Mouse (Mus musculus) erythroid progenitor cell, adult 5-6 weeks (primary cell): ENCODE data around the gene Cox6b1. TPM values are rescaled to one million over a fixed set of nuclear protein-coding genes. Genes with fewer than 3 reads are reported as not detected.
A peak's percentile ranks its signal among the peaks of the same experiment; 100 is the strongest.

Source experiments
- ATAC-seq: replicated peaks from 2 replicates; pipeline ENCODE4 v1.8.0; 2016; ENCODE audit warnings: moderate number of reproducible peaks, mild to moderate bottlenecking, moderate TSS enrichment, inconsistent platforms; ENCODE audit not compliant: poor library complexity, low FRiP score, severe bottlenecking
- total RNA-seq, 2 experiments: library from RNA; stranded (forward) in 1 of 2; stranded (reverse) in 1 of 2; fragments of 150-400 nt in 1 of 2; fragments of 186-747, 209-891 nt in 1 of 2; gene quantifications; 2 replicates each; pipeline versions ENCODE4 v1.2.3 to v1.2.4; 2015 to 2017; ENCODE audit warnings: low replicate concordance in 2 of 2

Gene Cox6b1
- total RNA-seq, 2 experiments from 2014 or later: 128 to 152 TPM

DNA sequence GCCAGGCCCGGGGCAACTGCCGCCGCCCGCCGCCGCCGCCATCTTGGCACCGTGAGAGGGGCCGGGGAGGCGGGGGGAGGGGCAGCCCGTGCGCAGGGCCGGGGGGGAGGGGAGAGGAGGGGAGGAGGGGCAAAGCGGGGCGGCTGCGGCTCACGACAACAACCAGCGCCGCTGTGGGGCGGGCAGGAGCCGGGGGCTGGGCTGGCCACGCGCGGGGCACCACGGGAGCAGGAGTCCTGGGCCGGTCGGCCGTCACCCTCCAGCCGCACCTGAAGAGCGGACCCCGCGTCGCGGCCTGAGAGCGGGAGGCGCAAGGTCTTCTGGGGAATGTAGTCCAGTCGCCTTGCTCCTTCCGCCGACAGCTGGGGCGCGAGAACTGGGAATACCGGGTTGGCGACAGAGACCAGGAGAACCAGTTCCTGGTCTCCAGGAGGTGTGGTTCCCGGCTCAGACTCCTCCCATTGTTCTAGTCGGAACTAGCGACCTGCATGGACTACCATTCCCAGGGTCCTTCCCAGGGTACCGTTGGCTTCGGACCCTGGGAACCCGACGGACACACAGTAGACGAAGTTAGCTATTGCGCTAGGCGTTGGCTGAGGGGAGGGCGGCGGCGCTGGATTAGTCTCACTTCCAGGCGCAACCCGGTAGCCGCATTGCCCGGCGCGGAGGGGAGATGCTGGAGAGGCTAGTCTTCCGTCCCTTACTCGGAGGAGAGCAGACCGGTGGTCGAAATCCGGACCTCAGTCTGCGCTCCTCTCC, 37.1 kb downstream of the Cox6b1 start, which contains the start of gene Kmt2b:
Gene Kmt2b, minus strand, starts transcription at position 51 of the 759 bp plus-strand sequence.
- ATAC-seq: peak; percentile 90

DNA sequence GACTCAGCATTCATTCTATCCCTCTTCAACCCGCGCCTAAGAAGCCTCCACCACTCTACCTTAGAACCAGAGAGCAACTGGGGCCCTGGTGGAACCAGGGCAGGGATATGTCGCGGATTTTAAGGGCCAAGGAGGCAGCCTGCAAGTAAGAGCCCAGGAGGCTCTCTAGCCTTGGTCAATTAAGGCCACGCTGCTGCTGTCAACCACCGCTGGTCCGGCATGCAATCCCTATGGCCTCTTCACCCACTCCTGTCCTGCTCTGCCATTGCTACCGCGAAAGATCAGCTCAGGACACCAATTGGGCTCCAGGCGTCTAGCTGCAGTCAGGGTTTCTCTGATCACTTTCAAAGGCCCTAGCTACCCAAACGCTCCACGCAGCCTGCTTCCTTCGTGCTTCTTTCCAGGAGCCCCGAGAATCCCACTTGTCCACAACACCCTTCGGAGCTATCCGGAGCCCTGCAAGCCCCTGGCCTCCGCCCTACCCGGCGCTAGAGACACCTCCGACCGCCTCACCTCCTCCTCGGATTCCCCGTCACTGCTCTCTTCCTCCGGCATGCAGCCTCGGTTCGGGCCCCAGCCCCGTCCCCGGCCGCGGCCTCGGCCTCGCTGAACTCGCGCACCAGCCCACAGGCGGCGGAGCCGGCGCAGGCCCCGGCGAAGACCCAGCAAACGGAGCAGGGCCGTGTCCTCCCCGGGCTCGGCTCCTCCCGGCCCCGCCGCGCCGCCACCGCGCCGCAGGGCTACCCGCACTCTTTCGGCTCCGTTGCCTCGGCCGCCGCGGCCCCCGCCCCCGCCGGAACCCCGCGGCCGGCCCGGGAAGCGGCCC, 37.9 kb downstream of the Cox6b1 start:
- no peak for ATAC-seq

- no peak for ATAC-seq
Observed at GRCm38 (mm10) chr7:30586455-30587020, 39.4 kb downstream of the Cox6b1 start.

GRCm38 (mm10) chr7:30585170-30585569, 40.8 kb downstream of the Cox6b1 start:
- ATAC-seq: no peak

DNA sequence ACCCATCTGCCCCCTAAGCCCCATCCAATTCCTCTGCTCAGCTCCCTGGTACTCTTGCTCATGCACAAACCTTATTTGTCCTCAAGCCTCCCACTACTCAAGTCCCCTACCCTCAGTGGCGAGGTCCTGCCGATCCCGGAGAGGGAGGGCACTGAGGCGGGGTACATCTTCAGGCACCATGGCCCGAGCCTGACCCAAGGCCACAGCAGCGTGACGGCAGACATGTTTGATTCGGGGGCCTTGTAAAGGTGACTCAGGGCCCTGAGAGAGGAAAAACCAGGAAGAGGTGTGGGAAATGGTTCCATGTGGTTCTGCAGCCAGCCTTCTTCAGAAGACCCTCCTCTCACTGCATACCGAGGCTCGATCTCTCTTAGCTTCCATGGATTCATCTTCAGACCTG, 41.6 kb downstream of the Cox6b1 start:
- ATAC-seq: no peak

DNA sequence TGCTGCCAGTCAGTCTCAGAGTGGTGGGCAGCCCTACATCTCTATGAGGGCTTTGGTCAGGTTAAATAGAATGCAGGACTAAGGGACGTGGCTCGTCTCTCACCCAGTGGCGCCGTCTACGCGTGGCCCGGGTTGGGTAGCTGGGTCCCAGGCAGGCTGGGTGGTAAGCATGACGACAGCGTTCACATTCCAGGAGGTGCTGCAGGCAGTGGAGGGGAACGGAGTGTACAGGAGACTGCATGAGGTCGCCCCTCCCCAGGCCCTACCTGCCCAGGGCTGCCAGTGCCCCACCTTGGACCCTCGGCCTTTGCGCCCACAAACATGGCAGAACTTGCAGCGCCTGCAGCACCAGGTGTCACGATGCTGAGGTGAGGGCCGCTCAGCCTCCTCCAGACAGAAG, 44.4 kb downstream of the Cox6b1 start:
- no peak for ATAC-seq

DNA sequence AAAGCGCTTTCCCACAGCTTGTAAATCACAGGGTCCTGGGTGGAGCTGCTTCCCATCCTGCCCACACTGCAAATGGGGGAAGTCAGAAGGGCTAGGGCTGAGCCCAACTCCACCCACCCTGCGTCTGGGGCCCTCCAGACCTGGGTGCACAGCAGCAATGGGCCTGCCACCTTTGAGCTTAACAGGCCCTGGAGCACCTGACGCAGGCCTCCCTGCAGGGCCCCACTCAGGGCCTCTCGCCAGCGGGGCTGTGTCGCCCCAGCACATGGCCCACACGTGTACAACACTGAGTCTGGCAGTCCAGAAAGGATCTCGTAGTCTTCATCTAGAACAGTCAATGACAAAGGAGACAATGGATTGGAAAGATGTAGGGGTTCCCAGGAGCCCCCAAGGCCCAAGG, 46.0 kb downstream of the Cox6b1 start:
- no peak for ATAC-seq

DNA sequence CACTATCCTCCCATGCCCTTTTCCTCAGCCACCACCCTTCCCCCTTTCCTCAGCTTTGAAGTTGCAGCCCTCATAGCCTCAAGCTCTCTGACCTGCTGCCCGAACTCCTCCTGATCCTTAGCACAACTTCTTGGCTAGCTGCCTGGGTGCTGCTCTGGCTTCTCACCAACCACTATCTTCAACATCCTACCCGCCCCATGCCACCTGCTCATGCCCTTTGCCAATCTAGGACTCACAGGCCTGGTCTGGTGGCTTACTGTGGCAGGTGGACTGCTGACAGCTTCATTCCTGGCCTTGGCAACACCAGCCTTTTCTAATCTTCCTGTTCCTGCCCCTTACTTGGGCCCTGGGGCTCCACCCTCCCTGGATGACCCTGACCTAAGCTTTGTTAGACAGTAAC, 53.0 kb downstream of the Cox6b1 start:
- peak; percentile 90 for ATAC-seq

GRCm38 (mm10) chr7:30572389-30572788, 53.6 kb downstream of the Cox6b1 start:
- peak; percentile 54 for ATAC-seq

DNA sequence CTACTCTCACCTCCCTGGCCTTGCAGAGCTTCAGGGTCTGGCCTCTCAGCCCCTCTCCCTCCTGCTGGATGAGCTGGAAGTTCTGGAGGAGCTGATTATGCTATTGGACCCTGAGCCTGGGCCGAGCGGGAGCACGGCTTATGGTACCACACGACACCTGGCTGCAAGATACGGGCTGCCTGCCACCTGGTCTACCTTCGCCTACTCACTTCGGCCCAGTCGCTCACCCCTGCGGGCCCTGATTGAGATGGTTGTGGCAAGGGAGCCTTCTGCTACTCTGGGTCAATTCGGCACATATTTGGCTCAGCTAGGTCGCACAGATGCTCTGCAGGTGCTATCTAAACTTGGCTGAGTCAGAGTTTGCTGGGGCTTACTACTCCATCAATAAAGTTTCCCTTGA, 58.4 kb downstream of the Cox6b1 start:
- no peak for ATAC-seq

Other genes with a start within 250 kb of the Cox6b1 start
Only the 30 nearest of the 32 such genes appear.
- gene Tyrobp, start 212.4 kb downstream of the Cox6b1 start, total RNA-seq (2015; ENCODE audit: low replicate concordance): 243 and 282 TPM in 2 replicates
- 60.1 and 77.1 TPM in 2 replicates for gene Tyrobp, start 212.4 kb downstream of the Cox6b1 start, total RNA-seq (2017; ENCODE audit: low replicate concordance)
- 3.6 and 18.0 TPM in 2 replicates for gene Hcst, start 206.3 kb downstream of the Cox6b1 start, total RNA-seq (2015; ENCODE audit: low replicate concordance)
- gene Hcst, start 206.3 kb downstream of the Cox6b1 start, total RNA-seq (2017; ENCODE audit: low replicate concordance): 4.1 TPM in 1 of 2 replicates, not detected in the other
- gene Nfkbid, start 204.4 kb downstream of the Cox6b1 start, total RNA-seq (2015; ENCODE audit: low replicate concordance): 7.2 and 20.1 TPM in 2 replicates
- gene Nfkbid, start 204.4 kb downstream of the Cox6b1 start, total RNA-seq (2017; ENCODE audit: low replicate concordance): 2.6 and 4.1 TPM in 2 replicates
- not detected in 2 replicates for gene Aplp1, start 180.6 kb downstream of the Cox6b1 start, total RNA-seq (2015; ENCODE audit: low replicate concordance)
- not detected in 2 replicates for gene Aplp1, start 180.6 kb downstream of the Cox6b1 start, total RNA-seq (2017; ENCODE audit: low replicate concordance)
- gene Kirrel2, start 168.5 kb downstream of the Cox6b1 start, total RNA-seq (2015; ENCODE audit: low replicate concordance): not detected in 2 replicates
- gene Kirrel2, start 168.5 kb downstream of the Cox6b1 start, total RNA-seq (2017; ENCODE audit: low replicate concordance): not detected in 2 replicates
- not detected in 2 replicates for gene Nphs1, start 167.8 kb downstream of the Cox6b1 start, total RNA-seq (2015; ENCODE audit: low replicate concordance)
- gene Nphs1, start 167.8 kb downstream of the Cox6b1 start, total RNA-seq (2017; ENCODE audit: low replicate concordance): 1.2 TPM in 1 of 2 replicates, not detected in the other
- not detected in 2 replicates for gene Prodh2, start 132.5 kb downstream of the Cox6b1 start, total RNA-seq (2015; ENCODE audit: low replicate concordance)
- not detected in 2 replicates for gene Prodh2, start 132.5 kb downstream of the Cox6b1 start, total RNA-seq (2017; ENCODE audit: low replicate concordance)
- gene Arhgap33, start 91.1 kb downstream of the Cox6b1 start, total RNA-seq (2015; ENCODE audit: low replicate concordance): 73.5 and 85.9 TPM in 2 replicates
- gene Arhgap33, start 91.1 kb downstream of the Cox6b1 start, total RNA-seq (2017; ENCODE audit: low replicate concordance): 43.0 and 77.7 TPM in 2 replicates
- gene Hspb6, start 74.0 kb downstream of the Cox6b1 start, total RNA-seq (2015; ENCODE audit: low replicate concordance): 62.7 and 79.2 TPM in 2 replicates
- 19.0 and 21.8 TPM in 2 replicates for gene Hspb6, start 74.0 kb downstream of the Cox6b1 start, total RNA-seq (2017; ENCODE audit: low replicate concordance)
- gene Proser3, start 73.9 kb downstream of the Cox6b1 start, total RNA-seq (2015; ENCODE audit: low replicate concordance): 16.8 and 24.5 TPM in 2 replicates
- 10.9 and 18.1 TPM in 2 replicates for gene Proser3, start 73.9 kb downstream of the Cox6b1 start, total RNA-seq (2017; ENCODE audit: low replicate concordance)
- gene Lin37, start 66.3 kb downstream of the Cox6b1 start, total RNA-seq (2015; ENCODE audit: low replicate concordance): 31.4 and 56.2 TPM in 2 replicates
- 12.5 and 22.3 TPM in 2 replicates for gene Lin37, start 66.3 kb downstream of the Cox6b1 start, total RNA-seq (2017; ENCODE audit: low replicate concordance)
- 8.4 and 43.6 TPM in 2 replicates for gene U2af1l4, start 62.9 kb downstream of the Cox6b1 start, total RNA-seq (2015; ENCODE audit: low replicate concordance)
- gene U2af1l4, start 62.9 kb downstream of the Cox6b1 start, total RNA-seq (2017; ENCODE audit: low replicate concordance): 40.8 and 59.9 TPM in 2 replicates
- 3.2 and 4.2 TPM in 2 replicates for gene Gm49396, start 62.8 kb downstream of the Cox6b1 start, total RNA-seq (2015; ENCODE audit: low replicate concordance)
- gene Gm49396, start 62.8 kb downstream of the Cox6b1 start, total RNA-seq (2017; ENCODE audit: low replicate concordance): 6.8 and 7.2 TPM in 2 replicates
- 67.4 and 73.8 TPM in 2 replicates for gene Psenen, start 62.5 kb downstream of the Cox6b1 start, total RNA-seq (2015; ENCODE audit: low replicate concordance)
- 32.9 and 98.7 TPM in 2 replicates for gene Psenen, start 62.5 kb downstream of the Cox6b1 start, total RNA-seq (2017; ENCODE audit: low replicate concordance)
- gene Igflr1, start 60.7 kb downstream of the Cox6b1 start, total RNA-seq (2015; ENCODE audit: low replicate concordance): 5.4 and 24.7 TPM in 2 replicates
- 3.3 TPM in 1 of 2 replicates, not detected in the other for gene Igflr1, start 60.7 kb downstream of the Cox6b1 start, total RNA-seq (2017; ENCODE audit: low replicate concordance)
- gene Kmt2b, start 37.4 kb downstream of the Cox6b1 start, total RNA-seq (2015; ENCODE audit: low replicate concordance): 155 and 163 TPM in 2 replicates
- gene Kmt2b, start 37.4 kb downstream of the Cox6b1 start, total RNA-seq (2017; ENCODE audit: low replicate concordance): 47.9 and 48.0 TPM in 2 replicates
- not detected in 2 replicates for gene Zbtb32, start 27.2 kb downstream of the Cox6b1 start, total RNA-seq (2015; ENCODE audit: low replicate concordance)
- gene Zbtb32, start 27.2 kb downstream of the Cox6b1 start, total RNA-seq (2017; ENCODE audit: low replicate concordance): 0.39 TPM in 1 of 2 replicates, not detected in the other
- gene Upk1a, start 13.3 kb downstream of the Cox6b1 start, total RNA-seq (2015; ENCODE audit: low replicate concordance): not detected in 2 replicates
- 2.7 TPM in 1 of 2 replicates, not detected in the other for gene Upk1a, start 13.3 kb downstream of the Cox6b1 start, total RNA-seq (2017; ENCODE audit: low replicate concordance)
- gene Etv2, start 9.7 kb upstream of the Cox6b1 start, total RNA-seq (2015; ENCODE audit: low replicate concordance): not detected in 2 replicates
- gene Etv2, start 9.7 kb upstream of the Cox6b1 start, total RNA-seq (2017; ENCODE audit: low replicate concordance): not detected in 2 replicates
- gene Rbm42, start 24.2 kb upstream of the Cox6b1 start, total RNA-seq (2015; ENCODE audit: low replicate concordance): 35.0 and 44.9 TPM in 2 replicates
- gene Rbm42, start 24.2 kb upstream of the Cox6b1 start, total RNA-seq (2017; ENCODE audit: low replicate concordance): 11.4 and 26.3 TPM in 2 replicates
- gene Haus5, start 38.8 kb upstream of the Cox6b1 start, total RNA-seq (2015; ENCODE audit: low replicate concordance): 49.9 and 51.5 TPM in 2 replicates
- 45.6 and 50.1 TPM in 2 replicates for gene Haus5, start 38.8 kb upstream of the Cox6b1 start, total RNA-seq (2017; ENCODE audit: low replicate concordance)
- gene Pmis2, start 45.5 kb upstream of the Cox6b1 start, total RNA-seq (2015; ENCODE audit: low replicate concordance): not detected in 2 replicates
- not detected in 2 replicates for gene Pmis2, start 45.5 kb upstream of the Cox6b1 start, total RNA-seq (2017; ENCODE audit: low replicate concordance)
- not detected in 2 replicates for gene 2200002J24Rik, start 72.8 kb upstream of the Cox6b1 start, total RNA-seq (2015; ENCODE audit: low replicate concordance)
- gene 2200002J24Rik, start 72.8 kb upstream of the Cox6b1 start, total RNA-seq (2017; ENCODE audit: low replicate concordance): not detected in 2 replicates
- 4.0 TPM in 1 of 2 replicates, not detected in the other for gene Atp4a, start 86.1 kb upstream of the Cox6b1 start, total RNA-seq (2015; ENCODE audit: low replicate concordance)
- not detected in 2 replicates for gene Atp4a, start 86.1 kb upstream of the Cox6b1 start, total RNA-seq (2017; ENCODE audit: low replicate concordance)
- gene Tmem147, start 103.4 kb upstream of the Cox6b1 start, total RNA-seq (2015; ENCODE audit: low replicate concordance): 5.4 and 21.0 TPM in 2 replicates
- gene Tmem147, start 103.4 kb upstream of the Cox6b1 start, total RNA-seq (2017; ENCODE audit: low replicate concordance): 5.1 and 11.2 TPM in 2 replicates
- gene Gapdhs, start 117.5 kb upstream of the Cox6b1 start, total RNA-seq (2015; ENCODE audit: low replicate concordance): not detected in 2 replicates
- gene Gapdhs, start 117.5 kb upstream of the Cox6b1 start, total RNA-seq (2017; ENCODE audit: low replicate concordance): not detected in 2 replicates
- not detected in 2 replicates for gene Sbsn, start 125.3 kb upstream of the Cox6b1 start, total RNA-seq (2015; ENCODE audit: low replicate concordance)
- gene Sbsn, start 125.3 kb upstream of the Cox6b1 start, total RNA-seq (2017; ENCODE audit: low replicate concordance): not detected in 2 replicates
- 1.7 and 9.4 TPM in 2 replicates for gene Dmkn, start 137.6 kb upstream of the Cox6b1 start, total RNA-seq (2015; ENCODE audit: low replicate concordance)
- gene Dmkn, start 137.6 kb upstream of the Cox6b1 start, total RNA-seq (2017; ENCODE audit: low replicate concordance): 9.7 TPM in 1 of 2 replicates, not detected in the other
- not detected in 2 replicates for gene Krtdap, start 161.7 kb upstream of the Cox6b1 start, total RNA-seq (2015; ENCODE audit: low replicate concordance)
- not detected in 2 replicates for gene Krtdap, start 161.7 kb upstream of the Cox6b1 start, total RNA-seq (2017; ENCODE audit: low replicate concordance)
- gene Ffar2, start 197.6 kb upstream of the Cox6b1 start, total RNA-seq (2015; ENCODE audit: low replicate concordance): 2.2 and 7.1 TPM in 2 replicates
- 3.1 and 6.0 TPM in 2 replicates for gene Ffar2, start 197.6 kb upstream of the Cox6b1 start, total RNA-seq (2017; ENCODE audit: low replicate concordance)